Mouse (Mus musculus) hindbrain, embryonic 12.5 days (tissue): Measurements from ENCODE around the gene Samd9l. TPM values are rescaled to one million over a fixed set of nuclear protein-coding genes. Genes with fewer than 3 reads are reported as not detected.

Experiments used
- polyA plus RNA-seq: library from polyadenylated mRNA; unstranded; fragments of >200 nt; fragmentation: Nextera tagmentation; extraction: Ambion mirVana; gene quantifications from 2 replicates; pipeline ENCODE4 v1.2.1, GENCODE M21; 2016

Gene Samd9l
- polyA plus RNA-seq, 1 experiment from 2014 or later: 1.4 TPM

Other genes with a start within 250 kb of the Samd9l start
- gene Hepacam2, start 98.7 kb upstream of the Samd9l start, polyA plus RNA-seq: 1.7 and 1.8 TPM in 2 replicates
- 40.0 and 41.3 TPM in 2 replicates for gene Vps50, start 98.8 kb upstream of the Samd9l start, polyA plus RNA-seq